Mouse (Mus musculus): ENCODE measurements around the gene Tbx4. TPM values are rescaled to one million over a fixed set of nuclear protein-coding genes. Genes with fewer than 3 reads are reported as not detected.

Gene Tbx4
- polyA plus RNA-seq (2012; rRNA removed), result 1.0 and 1.2 TPM in 2 replicates

GRCm38 (mm10) chr11:85885665-85886428 is at the start of gene Tbx4:
Gene Tbx4, plus strand, starts transcription at chr11:85886422.

DNA sequence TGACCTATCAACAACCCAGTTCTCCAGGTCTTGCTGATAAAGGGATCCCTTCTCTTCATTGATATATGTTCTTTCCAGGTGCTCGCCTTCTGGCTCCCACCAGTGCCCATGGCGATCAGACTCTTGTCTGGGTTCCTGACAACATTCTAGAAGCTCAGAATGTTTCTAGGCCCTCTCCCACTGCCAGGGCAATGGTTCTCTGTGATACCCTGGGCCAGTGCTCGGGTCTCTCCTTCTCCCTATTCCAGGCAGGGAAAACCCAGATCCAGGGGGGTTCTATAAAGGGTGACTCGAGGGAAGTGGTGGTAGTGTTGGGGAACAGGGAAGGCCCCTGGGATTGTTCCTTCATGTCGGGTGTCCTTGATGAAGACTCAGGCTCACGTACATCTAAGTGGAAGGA is 36.0 kb upstream of the Tbx4 start, which contains the start of gene Gm11444:
Gm11444 (minus strand) TSS at position 101 of the 400 bp plus-strand sequence.

Other genes with a start within 250 kb of the Tbx4 start
- 17.3 and 23.7 TPM in 2 replicates for gene Tbx2, start 53.9 kb upstream of the Tbx4 start, polyA plus RNA-seq (2012; rRNA removed)
- not detected in 2 replicates for gene Gm11444, start 36.1 kb upstream of the Tbx4 start, polyA plus RNA-seq (2012; rRNA removed)

Measured in stomach, adult 2 months (tissue).